Mouse (Mus musculus): Measurements from ENCODE around the gene Cacng5. TPM values are rescaled to one million over a fixed set of nuclear protein-coding genes. Genes with fewer than 3 reads are reported as not detected.

The Cacng5 gene
- polyA plus RNA-seq, 1 experiment: 0.04 TPM

DNA sequence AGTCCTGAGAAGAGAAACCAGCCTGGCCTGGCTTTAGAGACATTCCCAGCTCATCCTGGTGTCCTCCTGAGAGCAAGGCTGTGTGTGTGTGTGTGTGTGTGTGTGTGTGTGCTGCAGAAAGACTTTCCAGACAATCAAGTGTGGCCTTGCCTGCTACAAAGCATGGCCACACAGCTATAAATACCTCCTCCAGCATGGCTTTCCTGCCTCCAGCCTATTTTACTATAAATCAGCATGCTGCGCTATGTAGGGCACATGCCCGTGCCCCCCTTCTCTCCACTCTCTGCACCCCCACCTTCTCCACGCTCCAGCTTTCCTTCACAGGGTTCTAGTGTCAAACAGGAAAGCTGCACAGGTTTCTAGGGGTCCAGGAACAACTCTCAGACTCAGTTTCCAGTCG, 19.2 kb downstream of the Cacng5 start:
- Histone ChIP-seq H3K27ac (ENCODE audit: control insufficient read depth, insufficient read depth, low read length) (no peak overlapping the region), H3K4me1 (replicated peaks; ENCODE audit: control insufficient read depth, insufficient read depth, low read length) (no peaks in the 10 kb centered on the region), H3K27me3 (ENCODE audit: control insufficient read depth, insufficient read depth, low read length) (no peaks in the 10 kb centered on the region), H3K36me3 (ENCODE audit: control insufficient read depth, insufficient read depth, low read length) (no peaks in the 10 kb centered on the region), H3K4me3 (ENCODE audit: control insufficient read depth, insufficient read depth, low read length) (no peak overlapping the region)
- WGBS: 76% methylated on average over 4 of the region's 4 CpGs
- TF ChIP-seq POLR2A (IDR thresholded peaks at IDR 0.05; ENCODE audit: control insufficient read depth, extremely low read depth, insufficient read depth, low read length, poor library complexity) (no peak), CTCF (IDR thresholded peaks at IDR 0.05; ENCODE audit: borderline replicate concordance, control insufficient read depth, extremely low read depth, insufficient read depth, low read length, poor library complexity) (no peak)
- no peak for DNase-seq

DNA sequence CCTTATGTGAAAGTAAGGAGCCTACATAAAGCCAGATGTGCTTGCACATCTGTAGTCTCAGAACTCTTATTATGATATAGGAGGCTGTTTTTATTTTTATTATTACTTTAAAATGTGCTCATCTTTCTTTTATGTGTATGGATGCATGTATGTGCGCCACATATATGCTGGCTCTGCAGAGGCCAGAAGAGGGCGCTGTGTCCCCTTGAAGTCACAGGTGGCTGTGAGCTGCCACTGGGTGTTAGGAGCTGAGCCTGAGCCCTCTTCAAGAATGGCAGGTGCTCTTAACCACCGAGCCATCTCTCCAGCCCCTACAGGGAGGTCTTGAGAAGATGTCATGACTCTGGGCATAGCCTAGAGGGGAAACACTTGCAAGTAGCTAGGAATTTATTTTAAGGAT, 23.5 kb downstream of the Cacng5 start:
- TF ChIP-seq CTCF (IDR thresholded peaks at IDR 0.05; ENCODE audit: borderline replicate concordance, control insufficient read depth, extremely low read depth, insufficient read depth, low read length, poor library complexity) (no peak), POLR2A (IDR thresholded peaks at IDR 0.05; ENCODE audit: control insufficient read depth, extremely low read depth, insufficient read depth, low read length, poor library complexity) (no peak)
- no peak for DNase-seq
- H3K4me3 ChIP-seq (ENCODE audit: control insufficient read depth, insufficient read depth, low read length): no peak overlapping the region
- no peaks in the 10 kb centered on the region for H3K27me3 ChIP-seq (ENCODE audit: control insufficient read depth, insufficient read depth, low read length)
- H3K27ac ChIP-seq (ENCODE audit: control insufficient read depth, insufficient read depth, low read length): no peak overlapping the region
- H3K36me3 ChIP-seq (ENCODE audit: control insufficient read depth, insufficient read depth, low read length): no peaks in the 10 kb centered on the region
- H3K4me1 ChIP-seq (replicated peaks; ENCODE audit: control insufficient read depth, insufficient read depth, low read length): no peaks in the 10 kb centered on the region
- 86% methylated on average over 3 of the region's 3 CpGs for WGBS

- no peak overlapping the region for H3K27ac ChIP-seq (ENCODE audit: control insufficient read depth, insufficient read depth, low read length)
- no peak for TF ChIP-seq POLR2A (IDR thresholded peaks at IDR 0.05; ENCODE audit: control insufficient read depth, extremely low read depth, insufficient read depth, low read length, poor library complexity)
- TF ChIP-seq CTCF (IDR thresholded peaks at IDR 0.05; ENCODE audit: borderline replicate concordance, control insufficient read depth, extremely low read depth, insufficient read depth, low read length, poor library complexity): no peak
- WGBS: 87% methylated on average over 6 of the region's 6 CpGs
- no peaks in the 10 kb centered on the region for H3K36me3 ChIP-seq (ENCODE audit: control insufficient read depth, insufficient read depth, low read length)
- no peak overlapping the region for H3K4me3 ChIP-seq (ENCODE audit: control insufficient read depth, insufficient read depth, low read length)
- no peaks in the 10 kb centered on the region for H3K27me3 ChIP-seq (ENCODE audit: control insufficient read depth, insufficient read depth, low read length)
- H3K4me1 ChIP-seq (replicated peaks; ENCODE audit: control insufficient read depth, insufficient read depth, low read length): no peaks in the 10 kb centered on the region
- DNase-seq: no peak
These were observed 27.5 kb downstream of the Cacng5 start for GRCm38 (mm10) chr11:107887342-107887741.

DNA sequence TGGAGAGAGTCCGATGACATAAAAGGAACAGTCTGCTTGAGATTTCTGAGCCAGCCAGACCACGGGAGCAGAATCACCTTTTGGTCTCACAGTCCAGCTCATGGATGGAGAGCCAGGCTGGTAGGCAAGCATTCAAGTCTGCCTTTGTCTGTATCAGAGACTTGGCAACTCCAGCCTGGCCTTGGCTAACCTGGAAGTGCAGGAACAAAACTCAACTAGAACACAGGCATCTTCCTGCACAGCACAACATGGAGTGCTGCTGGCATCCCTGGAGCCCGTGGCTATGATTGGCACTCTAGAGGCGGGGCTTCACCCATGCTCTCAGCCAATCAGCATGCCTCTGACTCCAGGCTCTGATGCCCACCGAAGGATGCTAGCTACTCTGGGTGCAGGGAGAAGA, 38.0 kb downstream of the Cacng5 start:
- no peaks in the 10 kb centered on the region for H3K27me3 ChIP-seq (ENCODE audit: control insufficient read depth, insufficient read depth, low read length)
- 72% methylated on average over 5 of the region's 5 CpGs for WGBS
- no peak overlapping the region for H3K27ac ChIP-seq (ENCODE audit: control insufficient read depth, insufficient read depth, low read length)
- 0 out of 2 replicates have a peak, but pooled peaks cover 3% of the 10 kb centered on the region for H3K4me1 ChIP-seq (replicated peaks; ENCODE audit: control insufficient read depth, insufficient read depth, low read length)
- H3K4me3 ChIP-seq (ENCODE audit: control insufficient read depth, insufficient read depth, low read length): no peak overlapping the region
- DNase-seq: no peak
- H3K36me3 ChIP-seq (ENCODE audit: control insufficient read depth, insufficient read depth, low read length): no peaks in the 10 kb centered on the region
- TF ChIP-seq CTCF (IDR thresholded peaks at IDR 0.05; ENCODE audit: borderline replicate concordance, control insufficient read depth, extremely low read depth, insufficient read depth, low read length, poor library complexity) (no peak), POLR2A (IDR thresholded peaks at IDR 0.05; ENCODE audit: control insufficient read depth, extremely low read depth, insufficient read depth, low read length, poor library complexity) (no peak)

GRCm38 (mm10) chr11:107875861-107876494, 38.9 kb downstream of the Cacng5 start:
- H3K27ac ChIP-seq (ENCODE audit: control insufficient read depth, insufficient read depth, low read length): no peak overlapping the region
- 0 out of 2 replicates have a peak, but pooled peaks cover 3% of the 10 kb centered on the region for H3K4me1 ChIP-seq (replicated peaks; ENCODE audit: control insufficient read depth, insufficient read depth, low read length)
- H3K27me3 ChIP-seq (ENCODE audit: control insufficient read depth, insufficient read depth, low read length): no peaks in the 10 kb centered on the region
- TF ChIP-seq CTCF (IDR thresholded peaks at IDR 0.05; ENCODE audit: borderline replicate concordance, control insufficient read depth, extremely low read depth, insufficient read depth, low read length, poor library complexity) (no peak), POLR2A (IDR thresholded peaks at IDR 0.05; ENCODE audit: control insufficient read depth, extremely low read depth, insufficient read depth, low read length, poor library complexity) (no peak)
- H3K4me3 ChIP-seq (ENCODE audit: control insufficient read depth, insufficient read depth, low read length): no peak overlapping the region
- no peak for DNase-seq
- H3K36me3 ChIP-seq (ENCODE audit: control insufficient read depth, insufficient read depth, low read length): no peaks in the 10 kb centered on the region
- WGBS: 32% methylated on average over 18 of the region's 18 CpGs

DNA sequence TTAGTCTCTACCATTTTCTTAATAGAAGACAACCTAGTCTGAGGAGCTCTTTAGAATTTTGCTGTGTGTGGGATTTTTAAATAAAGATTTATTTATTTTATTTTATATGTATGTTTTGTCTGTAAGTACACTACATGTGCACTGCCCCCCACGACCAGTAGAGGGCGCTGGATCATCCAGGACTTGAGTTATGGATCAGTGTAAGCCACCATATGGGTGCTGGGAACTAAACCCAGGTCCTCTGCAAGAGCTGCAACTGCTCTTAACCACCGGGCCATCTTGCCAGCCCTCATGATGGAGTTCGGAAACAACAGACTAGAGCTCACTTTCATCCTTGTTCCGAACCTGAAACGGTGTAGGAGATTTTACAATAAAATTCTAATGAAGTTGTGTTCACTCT, 42.1 kb downstream of the Cacng5 start:
- Histone ChIP-seq H3K27ac (ENCODE audit: control insufficient read depth, insufficient read depth, low read length) (no peak overlapping the region), H3K27me3 (ENCODE audit: control insufficient read depth, insufficient read depth, low read length) (no peaks in the 10 kb centered on the region), H3K4me1 (replicated peaks; ENCODE audit: control insufficient read depth, insufficient read depth, low read length) (0 out of 2 replicates have a peak, but pooled peaks cover 3% of the 10 kb centered on the region), H3K4me3 (ENCODE audit: control insufficient read depth, insufficient read depth, low read length) (no peak overlapping the region), H3K36me3 (ENCODE audit: control insufficient read depth, insufficient read depth, low read length) (no peaks in the 10 kb centered on the region)
- DNase-seq: no peak
- TF ChIP-seq CTCF (IDR thresholded peaks at IDR 0.05; ENCODE audit: borderline replicate concordance, control insufficient read depth, extremely low read depth, insufficient read depth, low read length, poor library complexity) (0 out of 2 replicates have a peak, but pooled peaks have one; percentile 21), POLR2A (IDR thresholded peaks at IDR 0.05; ENCODE audit: control insufficient read depth, extremely low read depth, insufficient read depth, low read length, poor library complexity) (no peak)
- 63% methylated on average over 6 of the region's 6 CpGs for WGBS

Measured in thymus, adult 2 months (tissue).